Mouse (Mus musculus) forebrain, embryonic 14.5 days (tissue): ENCODE results near the gene Sephs2. TPM values are rescaled to one million over a fixed set of nuclear protein-coding genes. Genes with fewer than 3 reads are reported as not detected.

Experiments used
- ATAC-seq: fragments of 200-750 bp; cut with Nextera tagmentation; 2 replicates; pipeline ENCODE4 v1.8.0; 2017; ENCODE audit warnings: mild to moderate bottlenecking, moderate library complexity
- DNase-seq: peaks from one replicate; pipeline ENCODE4 v3.0.0-alpha.2; 2015; ENCODE audit warnings: low spot score
- H3K27ac ChIP-seq: fragments of 300-500 bp; sonication (generic); 2 replicates; pipeline ENCODE4 v1.5.1; 2014; ENCODE audit warnings: low read depth, mild to moderate bottlenecking, control low read depth, low read length, moderate library complexity
- H3K27me3 ChIP-seq: fragments of 300-500 bp; sonication (generic); replicated peaks from 2 replicates; pipeline ENCODE4 v1.6.1; 2014; ENCODE audit warnings: low read length, control low read depth, mixed read lengths; ENCODE audit not compliant: control insufficient read depth, insufficient read depth
- H3K36me3 ChIP-seq: fragments of 300-500 bp; sonication (generic); 2 replicates; pipeline ENCODE4 v1.6.1; 2014; ENCODE audit warnings: low read length, control low read depth; ENCODE audit not compliant: control insufficient read depth, insufficient read depth
- H3K4me1 ChIP-seq: fragments of 300-500 bp; sonication (generic); 2 replicates; pipeline ENCODE4 v1.6.1; 2014; ENCODE audit warnings: antibody characterized with exemption, low read length, control low read depth; ENCODE audit not compliant: control insufficient read depth, insufficient read depth
- H3K4me2 ChIP-seq: fragments of 300-500 bp; sonication (generic); 2 replicates; pipeline ENCODE4 v1.6.1; 2014; ENCODE audit warnings: mild to moderate bottlenecking, control low read depth, low read length
- H3K4me3 ChIP-seq: fragments of 300-500 bp; sonication (generic); 2 replicates; pipeline ENCODE4 v1.5.1; 2014; ENCODE audit warnings: low read depth, low read length, control low read depth
- H3K9ac ChIP-seq: fragments of 300-500 bp; sonication (generic); 2 replicates; pipeline ENCODE4 v1.6.1; 2014; ENCODE audit warnings: mild to moderate bottlenecking, low read length, control low read depth, moderate library complexity
- H3K9me3 ChIP-seq: fragments of 300-500 bp; sonication (generic); replicated peaks from 2 replicates; pipeline ENCODE4 v1.6.1; 2016; ENCODE audit warnings: low read length, control low read depth, mixed read lengths; ENCODE audit not compliant: control insufficient read depth
- WGBS: fragments of 180-500 bp; shearing (Covaris S2); extraction: QIAGEN DNeasy Blood & Tissue Kit; methylation state at CpG from one replicate; pipeline ENCODE4 v1.1.7; 2014; 5-methylcytosine and 5-hydroxymethylcytosine counted together
- polyA plus RNA-seq: library from polyadenylated mRNA; unstranded; fragments of >200 nt; fragmentation: Nextera tagmentation; extraction: Ambion mirVana; gene quantifications from 2 replicates; pipeline ENCODE4 v1.2.1, GENCODE M21; 2014

Gene Sephs2
- polyA plus RNA-seq, 1 experiment from 2014 or later: 59.4 TPM

DNA sequence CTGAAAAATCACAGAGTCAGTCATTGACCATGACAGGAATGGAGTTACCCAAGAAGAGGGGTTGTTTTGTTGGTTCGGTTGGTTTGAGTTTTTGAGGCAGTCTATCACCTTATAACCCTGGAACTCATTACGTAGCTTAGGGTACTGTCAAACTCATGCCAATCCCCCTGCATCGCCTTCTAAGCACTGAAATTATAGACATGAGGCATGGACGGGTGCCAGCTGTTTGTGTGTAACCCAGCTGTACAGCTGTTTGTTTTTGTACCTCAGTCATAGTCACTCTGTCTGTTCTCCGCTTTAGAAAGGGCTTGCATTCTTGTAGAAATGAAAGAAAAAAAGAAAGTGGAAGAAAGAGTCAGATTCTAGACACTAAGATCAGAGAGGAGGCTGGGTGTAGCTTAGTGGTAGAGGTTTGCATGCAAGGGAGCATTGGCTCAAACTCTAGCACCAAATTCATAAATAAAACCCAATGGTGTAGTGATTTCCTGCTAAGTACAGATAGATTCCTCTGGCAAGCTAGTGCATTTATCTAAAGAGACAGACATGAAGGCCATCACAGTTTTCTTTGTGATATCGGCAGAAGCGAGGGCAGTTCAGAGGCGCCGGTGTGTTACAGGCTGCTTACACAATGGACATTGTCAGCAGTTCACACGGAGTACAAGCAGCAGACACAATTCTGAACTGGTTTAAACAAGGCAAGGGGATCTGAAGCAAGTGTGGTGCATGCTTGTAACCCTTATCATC lies 11.5 kb downstream of the Sephs2 start:
- Histone ChIP-seq H3K9ac (no peak overlapping the region), H3K27ac (no peak overlapping the region), H3K4me1 (no peaks in the 10 kb centered on the region), H3K4me2 (no peak overlapping the region), H3K27me3 (no peaks in the 10 kb centered on the region), H3K36me3 (peaks cover 4% of the 10 kb centered on the region), H3K9me3 (no peaks in the 10 kb centered on the region), H3K4me3 (no peak overlapping the region)
- no peak for DNase-seq
- WGBS: 83% methylated on average over 10 of the region's 10 CpGs
- no peak for ATAC-seq

DNA sequence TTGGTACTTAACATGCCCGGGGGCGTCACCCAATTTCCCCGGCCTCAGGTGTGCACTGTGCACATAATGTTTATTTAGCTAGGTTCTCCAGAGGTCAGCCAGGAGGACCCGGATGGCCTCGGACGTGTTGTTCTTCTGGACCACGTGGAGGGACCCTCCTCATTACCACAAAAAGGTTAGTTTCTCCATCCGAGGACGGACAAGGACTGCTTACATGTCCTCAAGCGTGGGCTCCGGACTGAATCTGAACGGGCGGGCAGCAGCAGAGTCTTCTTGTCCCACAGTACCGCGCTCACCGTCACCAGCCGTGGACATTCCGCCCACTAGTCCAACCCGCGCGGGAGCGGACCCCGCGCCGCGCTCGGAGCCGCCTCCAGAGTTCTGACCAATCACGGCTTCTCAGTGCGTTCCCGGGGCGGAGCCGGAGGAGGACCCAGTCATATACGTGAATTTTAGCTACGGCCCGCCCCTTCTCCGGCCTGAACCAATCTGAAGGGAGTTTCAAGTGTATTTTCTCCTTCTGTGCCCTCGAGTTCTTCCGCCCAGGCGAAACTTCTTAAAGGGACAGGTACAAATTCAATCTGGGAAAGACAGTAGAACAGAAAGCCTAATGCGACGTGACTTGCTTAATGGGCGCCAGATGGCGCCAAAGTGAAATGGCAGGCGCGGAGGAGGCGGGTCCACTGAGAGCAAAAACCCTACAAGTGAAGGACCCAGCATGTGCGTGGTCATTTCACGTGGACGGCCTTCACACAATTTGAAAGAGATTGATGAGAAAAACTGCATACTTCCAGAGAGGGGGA lies 13.3 kb downstream of the Sephs2 start, which contains the start of gene Dctpp1:
Dctpp1 (minus strand) TSS at position 401 of the 803 bp plus-strand sequence.
- WGBS: under 1% methylated on average over 50 of the region's 50 CpGs

DNA sequence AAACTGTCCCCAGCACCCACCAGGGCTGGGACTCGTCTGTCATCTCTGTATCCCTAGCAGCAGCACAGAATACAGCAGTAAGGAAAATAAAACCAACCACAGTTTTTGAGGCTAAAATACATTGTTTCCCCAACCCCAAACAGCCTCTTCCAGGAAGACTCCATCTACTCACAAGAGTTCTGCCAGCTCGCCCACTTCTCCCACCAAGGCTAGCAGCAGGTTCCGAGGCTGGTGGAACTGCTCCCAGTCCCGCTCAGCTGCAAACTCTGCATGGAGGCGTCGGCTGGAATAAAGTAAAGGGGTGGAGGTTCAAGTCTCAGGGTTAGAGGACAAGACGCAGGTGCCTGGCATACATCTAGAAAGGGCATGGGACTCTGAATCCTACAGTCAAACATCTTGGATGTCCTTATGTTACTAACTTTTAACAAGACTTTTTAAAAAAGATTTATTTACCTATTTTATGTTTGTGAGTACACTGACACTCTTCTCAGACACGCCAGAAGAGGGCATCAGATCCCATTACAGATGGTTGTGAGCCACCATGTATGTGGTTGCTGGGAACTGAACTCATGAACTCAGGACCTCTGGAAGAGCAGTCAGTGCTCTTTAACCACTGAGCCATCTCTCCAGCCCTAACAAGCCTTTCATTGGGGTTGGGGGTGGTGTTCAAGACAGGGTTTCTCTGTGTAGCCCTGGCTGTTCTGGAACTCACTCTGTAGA lies 14.5 kb downstream of the Sephs2 start:
- WGBS: 73% methylated on average over 8 of the region's 8 CpGs
- no peak for ATAC-seq
- H3K36me3 ChIP-seq: peaks cover 20% of the 10 kb centered on the region
- H3K4me3 ChIP-seq: peak overlapping the region; percentile 59
- H3K9ac ChIP-seq: no peak overlapping the region
- H3K27me3 ChIP-seq: no peaks in the 10 kb centered on the region
- H3K9me3 ChIP-seq: no peaks in the 10 kb centered on the region
- H3K27ac ChIP-seq: no peak overlapping the region
- DNase-seq: no peak
- H3K4me1 ChIP-seq: no peaks in the 10 kb centered on the region
- H3K4me2 ChIP-seq: peak overlapping the region; percentile 70

More for the DNA sequence above, 13.3 kb downstream of the Sephs2 start, which contains the start of gene Dctpp1:
- Histone ChIP-seq H3K4me1 (no peaks in the 10 kb centered on the region), H3K9ac (peak within 1 kb of the TSS; percentile 70), H3K4me2 (peak within 1 kb of the TSS; percentile 70), H3K27me3 (no peaks in the 10 kb centered on the region), H3K36me3 (peaks cover 20% of the 10 kb centered on the region), H3K4me3 (peak within 1 kb of the TSS; percentile 59), H3K9me3 (no peaks in the 10 kb centered on the region), H3K27ac (no peak within 1 kb of the TSS)
- DNase-seq (peak; percentile 99), ATAC-seq (peak; percentile 99)

DNA sequence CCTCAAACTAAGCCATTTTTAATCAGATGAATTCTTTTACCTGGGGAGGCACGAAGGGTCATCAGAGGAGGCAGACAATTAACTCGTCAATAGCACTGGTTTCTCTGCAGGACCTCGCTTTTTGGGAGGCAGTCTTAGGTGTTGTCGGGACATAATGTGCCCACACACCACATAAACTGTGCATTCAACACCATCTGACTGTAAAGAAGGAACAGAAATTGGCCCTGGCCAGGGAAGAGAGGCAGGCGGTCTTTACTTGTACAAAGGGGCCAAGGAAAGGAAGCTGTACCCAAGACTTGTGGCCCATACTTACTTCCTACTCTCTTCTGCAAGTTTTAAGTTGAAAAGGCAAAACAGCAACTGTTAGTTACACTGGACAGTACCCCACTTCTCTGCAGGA lies 17.3 kb downstream of the Sephs2 start:
- H3K4me3 ChIP-seq: no peak overlapping the region
- ATAC-seq (no peak), DNase-seq (no peak)
- no peaks in the 10 kb centered on the region for H3K9me3 ChIP-seq
- no peak overlapping the region for H3K9ac ChIP-seq
- H3K4me1 ChIP-seq: 0 out of 2 replicates have a peak, but pooled peaks cover 4% of the 10 kb centered on the region
- no peak overlapping the region for H3K27ac ChIP-seq
- no peaks in the 10 kb centered on the region for H3K27me3 ChIP-seq
- peaks cover 26% of the 10 kb centered on the region for H3K36me3 ChIP-seq
- no peak overlapping the region for H3K4me2 ChIP-seq
- 85% methylated on average over 5 of the region's 5 CpGs for WGBS

DNA sequence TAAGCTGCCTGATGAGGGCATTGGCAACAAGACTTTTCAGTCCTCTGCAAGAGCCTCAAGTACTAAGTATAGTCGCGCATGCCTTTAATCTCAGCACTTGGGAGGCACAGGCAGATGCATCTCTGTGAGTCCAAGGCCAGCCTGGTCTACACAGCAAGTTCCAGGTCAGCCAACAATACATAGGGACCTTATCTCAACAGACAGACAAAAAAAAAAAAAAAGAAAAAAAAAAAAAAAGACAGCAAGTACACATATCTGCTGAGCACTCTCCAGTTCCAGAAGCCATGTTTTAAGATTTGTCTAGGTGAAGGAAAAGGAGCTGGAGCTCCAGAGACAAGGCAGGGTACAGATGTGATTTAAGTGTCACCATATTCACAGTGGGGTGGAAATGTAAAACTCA lies 17.9 kb downstream of the Sephs2 start:
- no peaks in the 10 kb centered on the region for H3K27me3 ChIP-seq
- no peak overlapping the region for H3K4me3 ChIP-seq
- 88% methylated on average over 2 of the region's 2 CpGs for WGBS
- 0 out of 2 replicates have a peak, but pooled peaks cover 4% of the 10 kb centered on the region for H3K4me1 ChIP-seq
- no peak overlapping the region for H3K4me2 ChIP-seq
- ATAC-seq: no peak
- no peaks in the 10 kb centered on the region for H3K9me3 ChIP-seq
- no peak overlapping the region for H3K27ac ChIP-seq
- H3K36me3 ChIP-seq: peaks cover 31% of the 10 kb centered on the region
- DNase-seq: no peak
- H3K9ac ChIP-seq: no peak overlapping the region

DNA sequence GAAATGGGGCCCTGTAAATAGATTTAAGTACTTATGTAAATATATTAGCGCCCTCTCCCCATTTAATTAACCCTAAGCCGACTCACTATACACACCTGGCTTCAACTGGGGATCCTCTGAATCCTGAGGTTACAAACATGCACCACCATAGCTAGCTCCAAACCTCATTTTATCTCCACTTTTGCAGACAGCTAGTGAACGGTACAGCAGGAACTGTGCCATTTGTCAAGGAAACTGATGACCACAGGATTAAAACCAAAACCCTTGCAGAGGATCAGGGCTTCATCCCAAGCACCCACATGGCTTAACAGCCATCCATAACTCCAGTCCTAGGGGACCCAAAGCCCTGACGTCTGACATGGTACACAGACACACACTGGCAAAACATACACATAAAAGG lies 18.8 kb downstream of the Sephs2 start:
- H3K27me3 ChIP-seq: no peaks in the 10 kb centered on the region
- peak overlapping the region; percentile 49 for H3K4me3 ChIP-seq
- DNase-seq (no peak), ATAC-seq (no peak)
- peak overlapping the region; percentile 91 for H3K4me2 ChIP-seq
- H3K9me3 ChIP-seq: no peaks in the 10 kb centered on the region
- H3K9ac ChIP-seq: peak overlapping the region; percentile 78; the same call in 1 of the 2 replicates
- WGBS: 31% methylated on average over 4 of the region's 4 CpGs
- H3K36me3 ChIP-seq: peaks cover 33% of the 10 kb centered on the region
- 0 out of 2 replicates have a peak, but pooled peaks cover 4% of the 10 kb centered on the region for H3K4me1 ChIP-seq
- peak overlapping the region; percentile 93; the same call in 1 of the 2 replicates for H3K27ac ChIP-seq

DNA sequence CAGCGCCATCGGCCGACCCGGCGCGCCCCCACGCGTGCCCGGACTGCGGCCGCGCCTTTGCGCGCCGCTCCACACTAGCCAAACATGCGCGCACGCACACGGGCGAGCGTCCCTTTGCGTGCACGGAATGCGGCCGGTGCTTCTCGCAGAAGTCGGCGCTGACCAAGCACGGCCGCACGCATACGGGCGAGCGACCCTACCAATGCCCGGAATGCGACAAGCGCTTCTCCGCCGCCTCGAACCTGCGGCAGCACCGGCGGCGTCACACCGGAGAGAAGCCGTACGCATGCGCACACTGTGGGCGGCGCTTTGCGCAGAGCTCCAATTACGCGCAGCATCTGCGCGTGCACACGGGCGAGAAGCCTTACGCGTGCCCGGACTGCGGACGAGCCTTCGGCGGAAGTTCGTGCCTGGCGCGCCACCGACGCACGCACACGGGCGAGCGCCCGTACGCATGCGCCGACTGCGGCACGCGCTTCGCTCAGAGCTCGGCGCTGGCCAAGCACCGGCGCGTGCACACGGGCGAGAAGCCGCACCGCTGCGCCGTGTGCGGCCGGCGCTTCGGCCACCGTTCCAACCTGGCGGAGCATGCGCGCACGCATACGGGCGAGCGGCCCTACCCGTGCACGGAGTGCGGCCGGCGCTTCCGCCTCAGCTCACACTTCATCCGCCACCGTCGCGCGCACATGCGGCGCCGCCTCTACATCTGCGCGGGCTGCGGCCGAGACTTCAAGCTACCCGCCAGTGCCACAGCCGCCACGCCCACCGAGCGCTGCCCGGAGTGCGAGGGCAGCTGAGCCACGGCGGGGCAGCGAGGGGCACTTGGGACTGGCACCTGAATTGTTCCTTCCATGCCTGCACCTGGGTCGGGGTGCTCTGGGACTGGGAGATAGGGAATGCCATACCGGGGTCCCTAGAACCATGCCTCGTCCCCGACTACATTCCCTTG lies 19.8 kb downstream of the Sephs2 start:
- H3K27ac ChIP-seq: peak overlapping the region; percentile 93
- 1% methylated on average over 130 of the region's 136 CpGs for WGBS
- peak overlapping the region; percentile 78 for H3K9ac ChIP-seq
- peak overlapping the region; percentile 49 for H3K4me3 ChIP-seq
- no peaks in the 10 kb centered on the region for H3K27me3 ChIP-seq
- H3K36me3 ChIP-seq: peaks cover 42% of the 10 kb centered on the region
- peak overlapping the region; percentile 91 for H3K4me2 ChIP-seq
- ATAC-seq (peak; percentile 95), DNase-seq (peak; percentile 99)
- H3K9me3 ChIP-seq: no peaks in the 10 kb centered on the region
- 0 out of 2 replicates have a peak, but pooled peaks cover 4% of the 10 kb centered on the region for H3K4me1 ChIP-seq

DNA sequence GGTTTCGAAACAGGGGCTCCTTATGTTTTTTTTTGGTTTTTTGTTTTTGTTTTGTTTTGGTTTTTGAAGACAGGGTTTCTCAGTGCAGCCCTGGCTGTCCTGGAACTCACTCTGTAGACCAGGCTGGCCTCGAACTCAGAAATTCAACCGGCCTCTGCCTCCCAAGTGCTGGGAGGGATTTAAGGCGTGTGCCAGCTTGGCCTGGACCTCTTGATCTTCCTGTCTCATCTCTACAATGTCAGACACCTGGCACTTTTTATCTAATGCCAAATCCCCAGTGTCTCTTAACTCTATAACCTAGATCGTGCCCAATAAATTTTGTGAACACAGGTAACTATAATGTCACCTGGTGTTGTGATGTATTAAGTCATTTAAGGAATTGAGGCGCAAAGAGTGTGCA lies 20.5 kb downstream of the Sephs2 start:
- H3K36me3 ChIP-seq: peaks cover 44% of the 10 kb centered on the region
- H3K4me3 ChIP-seq: peak overlapping the region; percentile 49
- WGBS: 79% methylated on average over 6 of the region's 6 CpGs
- H3K27ac ChIP-seq: peak overlapping the region; percentile 93; the same call in 1 of the 2 replicates
- no peaks in the 10 kb centered on the region for H3K27me3 ChIP-seq
- H3K4me1 ChIP-seq: 0 out of 2 replicates have a peak, but pooled peaks cover 4% of the 10 kb centered on the region
- H3K9ac ChIP-seq: peak overlapping the region; percentile 69
- no peak for ATAC-seq
- no peak for DNase-seq
- peak overlapping the region; percentile 91 for H3K4me2 ChIP-seq
- H3K9me3 ChIP-seq: no peaks in the 10 kb centered on the region
